Mouse (Mus musculus) urinary bladder, postnatal 36 days (tissue): ENCODE data around the gene Pakap.

ENCODE experiments used
- DNase-seq, 2 experiments: peaks; one replicate each; pipeline ENCODE4 v3.0.0; 2022; ENCODE audit warnings: low spot score in 2 of 2, mixed read lengths in 1 of 2

Gene Pakap

DNA sequence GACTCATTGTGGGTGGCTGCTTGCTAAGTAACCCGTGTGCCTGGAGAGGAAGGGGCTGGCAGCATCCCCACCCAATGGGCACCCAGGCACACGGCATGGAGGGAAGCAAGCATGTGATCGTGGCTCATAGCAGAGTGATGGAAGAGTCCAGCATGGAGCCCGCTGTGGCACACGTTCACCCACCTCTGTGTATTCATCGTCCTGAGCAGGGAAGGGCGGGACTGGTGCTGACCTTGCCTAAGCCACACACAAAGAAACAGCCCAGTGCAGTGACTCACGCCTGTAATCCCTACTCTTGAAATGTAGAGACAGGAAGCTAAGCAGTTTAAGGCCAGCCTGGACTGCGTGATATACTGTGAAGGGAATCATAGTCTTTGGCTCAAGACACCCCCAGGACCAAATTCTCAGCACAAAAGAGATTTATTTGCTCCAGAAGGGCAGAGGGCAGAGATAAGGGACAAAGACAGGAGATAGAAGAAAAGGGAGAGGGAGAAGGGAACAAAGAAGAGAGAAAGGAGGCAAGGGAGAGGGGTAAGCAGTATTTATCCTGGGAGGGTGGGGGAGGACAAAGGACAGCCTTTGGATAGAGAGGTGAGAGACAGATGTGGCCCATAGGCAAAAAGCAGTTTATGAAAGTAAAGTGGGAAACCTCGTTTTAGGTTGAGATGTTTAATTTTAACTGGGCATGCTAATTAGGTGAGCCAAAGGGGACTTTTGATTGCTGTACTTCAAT lies 230.5 kb downstream of the Pakap start:
- peak; percentile 48 for DNase-seq

- DNase-seq = no peak
Observed at GRCm38 (mm10) chr4:57799297-57799696, 231.3 kb downstream of the Pakap start.

- DNase-seq = no peak
Observed at GRCm38 (mm10) chr4:57801239-57801638, 233.3 kb downstream of the Pakap start.

DNA sequence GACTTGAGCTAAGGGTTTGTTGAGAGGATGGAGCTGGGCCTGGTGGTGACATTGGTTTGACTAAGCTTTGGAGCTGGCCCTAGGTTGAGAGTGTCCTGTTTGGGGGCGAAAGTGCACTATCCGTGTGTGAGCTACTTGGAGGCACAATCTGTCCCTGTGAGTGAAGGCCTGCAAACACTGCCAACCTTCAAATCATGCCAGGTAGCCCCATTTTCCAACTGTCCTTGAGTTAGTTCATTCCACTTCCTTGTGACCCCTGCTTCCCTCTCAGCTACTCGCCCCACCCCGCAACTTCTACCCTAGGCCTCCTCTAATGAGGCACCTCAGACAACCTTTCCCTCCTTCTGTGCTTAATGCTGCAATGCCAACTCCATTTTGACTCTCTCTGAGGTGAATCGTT lies 234.0 kb downstream of the Pakap start:
- DNase-seq = no peak

DNA sequence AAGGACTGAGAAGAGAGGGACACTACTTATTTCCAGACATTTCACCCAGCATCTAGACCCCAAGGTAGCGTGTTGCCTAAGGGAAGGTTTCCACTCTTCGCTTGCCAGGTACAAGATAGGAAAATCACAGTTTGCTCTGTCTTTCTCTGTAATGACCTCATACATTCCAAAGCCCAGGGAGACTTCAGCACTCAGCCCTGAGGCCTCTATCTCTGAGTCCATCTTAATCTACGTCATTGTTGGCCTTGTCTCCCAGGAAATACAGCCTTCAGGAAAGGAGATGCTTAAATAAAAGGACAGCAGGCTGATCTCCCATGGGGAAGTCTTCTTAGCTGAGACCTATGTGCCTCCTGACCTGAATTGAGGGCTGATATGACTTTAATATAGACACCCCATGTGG lies 234.4 kb downstream of the Pakap start:
- no peak for DNase-seq

- DNase-seq = no peak
Observed at GRCm38 (mm10) chr4:57804902-57805301, 236.9 kb downstream of the Pakap start.

DNA sequence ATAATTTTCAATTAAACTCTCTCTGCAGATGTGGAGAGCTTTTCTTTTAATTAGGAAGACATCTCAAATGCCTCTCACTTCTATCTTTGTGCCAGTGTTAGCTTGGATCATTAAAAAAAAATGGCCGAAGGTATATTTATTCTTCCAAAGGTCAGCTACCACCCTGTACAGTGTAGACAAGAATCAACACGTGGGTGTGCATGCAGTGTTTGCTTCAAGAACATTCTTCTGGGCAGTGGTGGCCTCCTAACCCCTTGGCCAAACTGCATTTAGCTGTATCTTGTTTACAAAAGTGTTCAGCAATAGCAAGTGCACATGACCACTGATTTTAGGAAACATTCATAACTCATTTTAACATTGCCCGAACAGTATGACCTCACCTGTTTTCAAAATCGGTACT lies 241.5 kb downstream of the Pakap start:
- no peak for DNase-seq

GRCm38 (mm10) chr4:57812075-57812474 lies 244.1 kb downstream of the Pakap start:
- no peak for DNase-seq

DNA sequence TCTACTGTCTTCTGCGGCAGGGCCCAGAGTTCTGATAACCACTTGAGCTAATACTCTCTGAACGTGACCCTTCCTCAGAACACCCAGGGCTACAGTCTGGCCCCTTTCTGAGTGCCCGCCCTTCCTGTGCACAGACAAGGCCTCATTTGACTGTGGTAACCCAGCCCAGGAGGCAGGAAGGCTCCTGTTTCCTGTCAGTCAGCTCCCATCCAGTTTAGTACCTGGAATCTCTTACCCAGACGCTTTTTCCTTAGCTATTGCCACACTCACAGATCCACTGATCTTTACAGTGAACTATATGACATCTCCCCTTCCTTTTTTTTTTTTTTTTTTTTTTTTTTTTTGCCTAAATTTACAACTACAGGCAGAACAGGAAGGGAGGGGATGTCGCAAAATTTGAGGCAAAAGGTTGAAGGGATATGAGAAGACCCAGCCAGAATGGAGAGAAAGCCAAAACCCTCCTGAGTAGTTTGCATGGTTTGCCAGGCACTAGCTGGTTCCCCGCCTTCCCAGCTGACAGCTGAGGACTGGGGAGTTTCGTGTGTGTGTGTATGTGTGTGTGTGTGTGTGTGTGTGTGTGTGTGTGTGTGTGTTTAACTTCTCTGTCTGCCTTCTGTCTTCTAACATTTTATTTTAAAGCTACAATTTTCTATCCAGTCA lies 245.1 kb downstream of the Pakap start:
- peak in 1 of 2 experiments; percentile 33 for DNase-seq

- DNase-seq = no peak
Observed at GRCm38 (mm10) chr4:57813576-57813945, 245.6 kb downstream of the Pakap start.

DNA sequence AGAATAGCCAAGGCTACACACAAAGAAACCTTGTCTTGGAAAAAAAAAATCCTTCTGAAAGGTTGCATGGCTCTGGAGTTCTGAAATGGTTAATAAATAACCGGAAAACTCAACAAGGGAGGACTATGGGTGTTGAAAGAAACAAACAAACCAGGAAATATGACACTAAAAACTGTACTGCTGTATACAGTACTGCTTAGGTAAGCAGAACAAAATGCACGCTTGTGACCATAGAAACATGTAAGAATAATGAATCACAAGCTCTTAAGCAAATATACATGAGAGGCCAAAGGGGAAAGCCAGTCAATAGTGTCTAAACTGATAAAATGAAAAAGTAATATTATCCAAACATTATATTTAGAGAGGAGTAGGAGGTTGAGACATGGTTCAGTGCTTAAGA lies 247.4 kb downstream of the Pakap start:
- DNase-seq = no peak

DNA sequence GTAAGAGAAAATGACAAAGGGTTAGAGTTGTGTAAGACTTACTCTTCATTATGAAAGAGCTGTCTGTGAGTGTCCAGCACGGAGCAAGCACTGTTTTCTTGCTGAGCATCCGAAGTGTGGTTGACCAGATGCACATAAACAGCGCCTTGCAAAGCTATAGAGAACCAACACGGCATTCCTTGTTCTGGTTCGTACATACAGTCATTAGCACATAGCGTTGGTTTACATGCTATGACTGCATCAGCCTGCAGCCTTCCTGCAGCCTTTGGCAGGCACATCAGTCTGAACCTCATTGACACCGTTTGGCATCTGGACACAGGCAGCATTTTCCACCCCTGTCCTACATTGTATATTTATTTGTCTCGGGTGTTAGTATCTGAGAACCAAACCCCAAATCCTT lies 248.2 kb downstream of the Pakap start:
- no peak for DNase-seq

DNA sequence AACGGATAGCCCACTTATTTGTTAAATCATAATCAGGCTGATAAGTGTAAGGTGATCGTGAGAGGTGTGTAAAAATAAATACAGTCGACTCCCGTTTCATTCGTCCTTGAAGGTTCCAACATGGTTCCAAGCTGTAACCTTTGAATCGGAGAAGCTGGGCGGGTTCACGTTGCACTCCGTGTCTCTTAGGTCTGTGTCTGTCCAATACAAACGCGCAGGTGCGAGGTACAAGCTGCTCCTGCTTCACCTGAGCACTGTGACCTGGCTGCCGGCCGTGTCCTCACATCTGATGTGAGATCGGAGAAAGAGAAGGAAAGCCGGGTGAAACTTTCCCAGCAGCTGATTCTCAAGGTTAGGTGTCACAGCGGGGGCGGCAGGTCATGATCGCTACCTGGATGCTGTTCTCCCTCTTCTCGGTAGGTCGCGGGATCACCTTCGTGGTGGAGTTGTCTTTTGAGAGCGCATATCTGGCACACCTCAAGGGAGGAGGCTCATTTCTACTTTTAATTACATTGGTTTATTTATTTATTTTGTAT lies 252.9 kb downstream of the Pakap start:
- no peak for DNase-seq

- no peak for DNase-seq
Observed at GRCm38 (mm10) chr4:57821556-57822356, 253.8 kb downstream of the Pakap start.

DNA sequence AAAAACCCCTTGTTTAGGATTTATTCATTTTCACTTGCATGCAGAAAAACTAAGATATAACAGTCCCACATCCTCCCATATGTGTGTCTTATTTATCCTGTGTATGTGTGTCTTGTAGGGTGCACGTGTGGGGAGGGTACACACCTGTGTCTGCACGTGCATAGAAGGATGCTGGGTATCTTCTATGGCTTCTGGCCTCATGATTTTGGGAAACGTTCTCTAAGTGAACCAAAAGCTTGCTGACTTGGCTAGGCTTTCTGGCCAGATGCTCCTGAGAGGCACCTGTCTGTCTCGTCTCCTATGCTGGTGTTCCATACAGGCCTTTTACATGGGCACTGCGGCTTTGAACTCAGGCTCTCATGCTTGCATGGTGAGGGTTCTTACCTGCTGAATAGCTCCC lies 254.7 kb downstream of the Pakap start:
- DNase-seq = no peak

DNA sequence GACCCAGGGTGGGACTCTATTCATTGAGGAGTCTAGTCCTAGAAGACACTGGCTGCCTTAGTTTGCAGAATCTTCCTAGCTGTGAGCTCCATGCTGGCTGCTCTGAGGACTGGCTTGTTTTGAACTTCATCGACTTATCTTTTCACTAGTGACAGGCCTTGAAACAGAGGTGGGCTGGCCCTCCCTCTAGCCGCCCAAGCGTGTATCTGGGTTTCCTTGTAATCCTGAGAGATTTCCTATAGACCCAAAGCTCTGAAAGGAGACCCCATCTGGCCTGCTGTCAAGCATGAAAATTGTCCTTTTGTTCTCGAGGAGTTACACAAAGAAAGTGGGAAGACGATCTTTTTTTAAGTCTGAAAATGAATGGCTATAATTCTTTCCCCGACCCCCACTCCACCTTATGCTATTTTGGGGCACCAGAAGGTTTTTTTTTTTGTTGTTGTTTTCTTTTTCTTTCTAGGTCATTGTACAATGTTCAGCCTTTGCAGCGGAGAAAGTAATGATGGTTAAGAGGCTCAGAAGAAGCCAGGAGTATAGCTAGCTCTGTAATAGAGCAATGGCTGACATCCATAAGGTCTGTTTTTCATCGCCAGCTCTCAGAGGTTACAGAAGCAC lies 256.8 kb downstream of the Pakap start:
- DNase-seq = no peak

GRCm38 (mm10) chr4:57826272-57826671 lies 258.3 kb downstream of the Pakap start:
- DNase-seq = no peak

- DNase-seq = no peak
Observed at GRCm38 (mm10) chr4:57829131-57829530, 261.2 kb downstream of the Pakap start.

- DNase-seq = no peak
Observed at GRCm38 (mm10) chr4:57829740-57830139, 261.8 kb downstream of the Pakap start.

- DNase-seq = no peak
Observed at GRCm38 (mm10) chr4:57832318-57832717, 264.3 kb downstream of the Pakap start.

GRCm38 (mm10) chr4:57833060-57833459 lies 265.1 kb downstream of the Pakap start:
- no peak for DNase-seq

DNA sequence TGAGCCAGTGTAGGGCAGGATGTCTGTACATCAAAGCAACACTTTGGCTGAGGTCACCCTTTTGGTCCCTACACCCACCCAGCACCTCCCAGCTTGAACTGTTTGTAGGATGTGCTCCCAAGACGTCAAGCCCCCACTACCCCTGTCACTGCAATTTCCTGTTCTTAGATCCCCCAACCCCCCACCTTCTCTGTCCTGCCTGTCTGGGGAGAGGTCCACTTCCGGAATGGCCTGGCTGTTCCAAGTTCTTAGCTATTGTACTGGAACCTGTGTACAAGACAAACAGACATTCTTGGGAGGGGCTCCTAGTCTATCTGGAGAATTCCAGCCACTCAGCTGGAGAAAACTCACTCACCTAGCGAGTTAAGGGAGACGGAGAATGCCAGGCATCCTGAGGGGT lies 266.2 kb downstream of the Pakap start:
- no peak for DNase-seq
